Mouse (Mus musculus) cerebellum, adult 8-10 months (tissue): ENCODE measurements around the gene Usp50.

ENCODE experiments used
- DNase-seq: peaks from one replicate; pipeline ENCODE4 v3.0.0; 2022

Usp50 gene

GRCm38 (mm10) chr2:126783370-126783769 is at the start of gene Usp50:
Gene Usp50 (minus strand): TSS chr2:126783470.
- no peak for DNase-seq

GRCm38 (mm10) chr2:126817414-126817813 is 34.1 kb upstream of the Usp50 start:
- no peak for DNase-seq

- DNase-seq = no peak
These were observed 33.5 kb upstream of the Usp50 start for GRCm38 (mm10) chr2:126816644-126817347.

- no peak for DNase-seq
These were observed 32.6 kb upstream of the Usp50 start for GRCm38 (mm10) chr2:126815822-126816221.

GRCm38 (mm10) chr2:126801980-126802379 is 18.7 kb upstream of the Usp50 start:
- no peak for DNase-seq

GRCm38 (mm10) chr2:126798455-126798854 is 15.2 kb upstream of the Usp50 start:
- DNase-seq = no peak

GRCm38 (mm10) chr2:126795708-126796107 is 12.4 kb upstream of the Usp50 start:
- DNase-seq = no peak

GRCm38 (mm10) chr2:126792611-126793010 is 9.3 kb upstream of the Usp50 start:
- no peak for DNase-seq

- DNase-seq = no peak
These were observed 4.6 kb upstream of the Usp50 start for GRCm38 (mm10) chr2:126787721-126788342.

GRCm38 (mm10) chr2:126782433-126782832 is 837 bp downstream of the Usp50 start:
- DNase-seq = peak; percentile 36

GRCm38 (mm10) chr2:126781478-126781877 is 1.8 kb downstream of the Usp50 start:
- no peak for DNase-seq

- no peak for DNase-seq
These were observed 3.0 kb downstream of the Usp50 start for GRCm38 (mm10) chr2:126780286-126780685.

GRCm38 (mm10) chr2:126778806-126779205 is 4.5 kb downstream of the Usp50 start:
- DNase-seq = no peak

- no peak for DNase-seq
These were observed 6.9 kb downstream of the Usp50 start for GRCm38 (mm10) chr2:126776416-126776815.

- DNase-seq = no peak
These were observed 7.3 kb downstream of the Usp50 start for GRCm38 (mm10) chr2:126775951-126776350.

- DNase-seq = no peak
These were observed 11.1 kb downstream of the Usp50 start for GRCm38 (mm10) chr2:126772217-126772616.

- DNase-seq = no peak
These were observed 13.7 kb downstream of the Usp50 start for GRCm38 (mm10) chr2:126769431-126770181.

GRCm38 (mm10) chr2:126768194-126768593 is 15.1 kb downstream of the Usp50 start:
- DNase-seq = no peak

GRCm38 (mm10) chr2:126767599-126767998 is 15.7 kb downstream of the Usp50 start:
- DNase-seq = no peak

- DNase-seq = no peak
These were observed 17.2 kb downstream of the Usp50 start for GRCm38 (mm10) chr2:126765867-126766582.

- DNase-seq = no peak
These were observed 23.9 kb downstream of the Usp50 start for GRCm38 (mm10) chr2:126759351-126759750.

- no peak for DNase-seq
These were observed 27.6 kb downstream of the Usp50 start for GRCm38 (mm10) chr2:126755664-126756063.

GRCm38 (mm10) chr2:126743389-126743788 is 39.9 kb downstream of the Usp50 start:
- no peak for DNase-seq
